Mouse (Mus musculus) hindbrain, embryonic 15.5 days (tissue): ENCODE measurements around the gene Gm4871. TPM values are rescaled to one million over a fixed set of nuclear protein-coding genes. Genes with fewer than 3 reads are reported as not detected.
"Not testable (repeated sequence)": the region's sequence is repeated elsewhere in the genome, so short reads cannot be mapped to it uniquely, and the experiment has no call there.

ENCODE experiments used
- ATAC-seq: fragments of 200-750 bp; cut with Nextera tagmentation; 2 replicates; pipeline ENCODE4 v1.8.0; 2017; ENCODE audit warnings: low read depth, moderate number of reproducible peaks, moderate TSS enrichment; ENCODE audit not compliant: low FRiP score
- H3K27ac ChIP-seq: fragments of 300-500 bp; sonication (generic); replicated peaks from 2 replicates; pipeline ENCODE4 v1.5.1; 2015; ENCODE audit warnings: mild to moderate bottlenecking, inconsistent platforms
- H3K27me3 ChIP-seq: fragments of 300-500 bp; sonication (generic); 2 replicates; pipeline ENCODE4 v1.6.1; 2015; ENCODE audit warnings: control low read depth, inconsistent platforms
- H3K36me3 ChIP-seq: fragments of 300-500 bp; sonication (generic); 2 replicates; pipeline ENCODE4 v1.6.1; 2015; ENCODE audit warnings: control low read depth, inconsistent platforms
- H3K4me1 ChIP-seq: fragments of 300-500 bp; sonication (generic); replicated peaks from 2 replicates; pipeline ENCODE4 v1.6.1; 2015; ENCODE audit warnings: control low read depth, inconsistent platforms
- H3K4me2 ChIP-seq: fragments of 300-500 bp; sonication (generic); 2 replicates; pipeline ENCODE4 v1.6.1; 2015; ENCODE audit warnings: moderate library complexity, mild to moderate bottlenecking, inconsistent platforms
- H3K4me3 ChIP-seq: fragments of 300-500 bp; sonication (generic); 2 replicates; pipeline ENCODE4 v1.5.1; 2015; ENCODE audit warnings: mild to moderate bottlenecking, inconsistent platforms
- H3K9ac ChIP-seq: fragments of 300-500 bp; sonication (generic); 2 replicates; pipeline ENCODE4 v1.6.1; 2015; ENCODE audit warnings: inconsistent platforms
- H3K9me3 ChIP-seq: fragments of 300-500 bp; sonication (generic); 2 replicates; pipeline ENCODE4 v1.6.1; 2016; ENCODE audit warnings: control low read depth, inconsistent platforms
- WGBS: fragments of 180-500 bp; shearing (Covaris S2); methylation state at CpG from one replicate; pipeline ENCODE4 v1.1.7; 2015; 5-methylcytosine and 5-hydroxymethylcytosine counted together
- polyA plus RNA-seq: library from polyadenylated mRNA; unstranded; fragments of >200 nt; fragmentation: Nextera tagmentation; extraction: Ambion mirVana; gene quantifications from 2 replicates; pipeline ENCODE4 v1.2.1, GENCODE M21; 2015

The Gm4871 gene
- polyA plus RNA-seq, 1 experiment from 2014 or later = not detected

GRCm38 (mm10) chr5:145041628-145042027 lies 9.1 kb upstream of the Gm4871 start:
- no peak for ATAC-seq
- Histone ChIP-seq H3K4me1 (no peaks in the 10 kb centered on the region), H3K9ac (no peak overlapping the region), H3K9me3 (no peaks in the 10 kb centered on the region), H3K4me3 (no peak overlapping the region), H3K27me3 (no peaks in the 10 kb centered on the region), H3K27ac (no peak overlapping the region), H3K4me2 (no peak overlapping the region), H3K36me3 (no peaks in the 10 kb centered on the region)
- WGBS = 40% methylated on average over 4 of the region's 4 CpGs

- H3K27ac ChIP-seq, H3K4me2 ChIP-seq, H3K4me3 ChIP-seq, H3K4me1 ChIP-seq, ATAC-seq, H3K27me3 ChIP-seq, H3K9ac ChIP-seq, H3K36me3 ChIP-seq, H3K9me3 ChIP-seq: not testable (repeated sequence)
- WGBS = 86% methylated on average over 1 of the region's 1 CpGs
These were observed 2.1 kb downstream of the Gm4871 start for GRCm38 (mm10) chr5:145030476-145030875.

DNA sequence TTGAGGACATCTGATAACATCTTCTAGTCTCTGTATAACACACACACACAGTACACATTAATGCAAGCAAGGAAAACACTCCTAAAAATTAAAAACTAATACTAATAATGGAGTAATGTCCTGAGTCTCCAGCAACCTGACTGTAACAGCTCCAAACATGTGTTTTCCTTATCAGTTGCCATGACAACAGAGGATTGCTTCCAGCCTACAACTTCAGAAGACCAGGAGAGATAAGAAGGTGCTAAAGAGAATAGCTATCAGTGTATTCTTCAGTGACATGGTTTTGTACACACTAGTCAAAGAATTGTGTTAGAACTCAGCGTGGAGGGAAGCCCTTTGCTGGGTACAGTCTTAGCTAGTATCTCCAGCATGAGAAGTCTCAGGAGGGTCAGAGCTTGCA lies 11.8 kb downstream of the Gm4871 start:
- not testable (repeated sequence) for H3K27ac ChIP-seq, H3K27me3 ChIP-seq, H3K9ac ChIP-seq, ATAC-seq, H3K4me3 ChIP-seq, H3K4me1 ChIP-seq, H3K9me3 ChIP-seq, H3K4me2 ChIP-seq, H3K36me3 ChIP-seq
- 81% methylated on average over 1 of the region's 1 CpGs for WGBS

DNA sequence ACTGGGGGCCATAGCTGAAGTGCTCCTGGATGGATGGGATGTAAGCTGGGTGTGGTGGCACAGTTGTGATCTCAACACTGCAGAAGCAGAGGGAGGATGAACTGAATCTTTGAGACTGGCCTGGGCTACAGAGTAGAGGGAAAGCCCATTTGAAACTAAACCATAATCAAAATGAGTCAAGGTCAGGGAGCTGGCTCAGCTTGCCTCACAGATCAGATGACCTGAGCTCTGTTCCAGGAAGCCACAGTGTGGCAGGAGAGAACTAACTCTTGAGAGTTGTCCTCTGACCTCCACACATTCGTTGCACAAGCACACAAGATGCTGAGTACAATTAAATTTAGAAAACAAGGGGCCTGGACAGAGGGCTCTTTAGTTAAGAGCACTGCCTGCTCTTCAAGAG lies 12.3 kb downstream of the Gm4871 start:
- not testable (repeated sequence) for H3K4me1 ChIP-seq, H3K27ac ChIP-seq, H3K9me3 ChIP-seq, H3K4me3 ChIP-seq, ATAC-seq, H3K27me3 ChIP-seq, H3K9ac ChIP-seq, H3K36me3 ChIP-seq, H3K4me2 ChIP-seq
- 36% methylated on average over 1 of the region's 1 CpGs for WGBS

DNA sequence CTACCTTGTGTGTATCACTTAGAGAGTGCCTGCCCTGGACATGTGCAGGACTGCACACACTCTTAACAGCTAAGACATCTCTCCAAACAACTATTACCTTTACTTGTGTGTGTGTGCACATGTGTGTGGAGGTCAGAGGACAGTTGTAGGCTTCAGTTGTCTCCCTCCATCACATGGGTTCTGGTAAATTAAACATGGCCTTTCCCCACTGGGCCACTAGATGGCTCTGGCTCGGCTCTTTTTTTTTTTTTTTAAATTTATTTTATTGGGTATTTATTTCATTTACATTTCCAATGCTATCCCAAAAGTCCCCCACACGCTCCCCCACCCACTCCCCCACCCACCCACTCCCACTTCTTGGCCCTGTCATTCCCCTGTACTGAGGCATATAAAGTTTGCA lies 15.8 kb downstream of the Gm4871 start:
- H3K9me3 ChIP-seq, H3K27me3 ChIP-seq, H3K36me3 ChIP-seq, ATAC-seq, H3K27ac ChIP-seq, H3K9ac ChIP-seq, H3K4me2 ChIP-seq, H3K4me3 ChIP-seq, H3K4me1 ChIP-seq: not testable (repeated sequence)
- WGBS = 31% methylated on average over 2 of the region's 2 CpGs

- H3K4me1 ChIP-seq = no peaks in the 10 kb centered on the region
- H3K4me3 ChIP-seq = no peak overlapping the region
- no peak overlapping the region for H3K9ac ChIP-seq
- WGBS = 89% methylated on average over 1 of the region's 1 CpGs
- H3K27me3 ChIP-seq = no peaks in the 10 kb centered on the region
- H3K27ac ChIP-seq = no peak overlapping the region
- H3K36me3 ChIP-seq = no peaks in the 10 kb centered on the region
- H3K9me3 ChIP-seq = no peaks in the 10 kb centered on the region
- no peak overlapping the region for H3K4me2 ChIP-seq
- ATAC-seq = no peak
These were observed 18.3 kb downstream of the Gm4871 start for GRCm38 (mm10) chr5:145014278-145014677.

GRCm38 (mm10) chr5:145008878-145009659 lies 23.5 kb downstream of the Gm4871 start:
- H3K4me2 ChIP-seq = no peak overlapping the region
- no peaks in the 10 kb centered on the region for H3K36me3 ChIP-seq
- no peak for ATAC-seq
- 93% methylated on average over 15 of the region's 15 CpGs for WGBS
- no peak overlapping the region for H3K4me3 ChIP-seq
- H3K27ac ChIP-seq = no peak overlapping the region
- H3K27me3 ChIP-seq = no peaks in the 10 kb centered on the region
- H3K9ac ChIP-seq = no peak overlapping the region
- H3K9me3 ChIP-seq = no peaks in the 10 kb centered on the region
- no peaks in the 10 kb centered on the region for H3K4me1 ChIP-seq

- no peak for ATAC-seq
- Histone ChIP-seq H3K4me1 (no peaks in the 10 kb centered on the region), H3K27me3 (no peaks in the 10 kb centered on the region), H3K27ac (no peak overlapping the region), H3K36me3 (no peaks in the 10 kb centered on the region), H3K4me2 (no peak overlapping the region), H3K4me3 (no peak overlapping the region), H3K9ac (no peak overlapping the region), H3K9me3 (no peaks in the 10 kb centered on the region)
- 80% methylated on average over 6 of the region's 6 CpGs for whole genome bisulfite sequencing
These were observed 27.0 kb downstream of the Gm4871 start for GRCm38 (mm10) chr5:145005596-145005995.

GRCm38 (mm10) chr5:145004495-145004894 lies 28.1 kb downstream of the Gm4871 start:
- Histone ChIP-seq H3K27ac (no peak overlapping the region), H3K4me1 (no peaks in the 10 kb centered on the region), H3K27me3 (no peaks in the 10 kb centered on the region), H3K4me3 (no peak overlapping the region), H3K36me3 (no peaks in the 10 kb centered on the region), H3K9ac (no peak overlapping the region), H3K4me2 (no peak overlapping the region), H3K9me3 (no peaks in the 10 kb centered on the region)
- WGBS = 83% methylated on average over 9 of the region's 9 CpGs
- no peak for ATAC-seq

DNA sequence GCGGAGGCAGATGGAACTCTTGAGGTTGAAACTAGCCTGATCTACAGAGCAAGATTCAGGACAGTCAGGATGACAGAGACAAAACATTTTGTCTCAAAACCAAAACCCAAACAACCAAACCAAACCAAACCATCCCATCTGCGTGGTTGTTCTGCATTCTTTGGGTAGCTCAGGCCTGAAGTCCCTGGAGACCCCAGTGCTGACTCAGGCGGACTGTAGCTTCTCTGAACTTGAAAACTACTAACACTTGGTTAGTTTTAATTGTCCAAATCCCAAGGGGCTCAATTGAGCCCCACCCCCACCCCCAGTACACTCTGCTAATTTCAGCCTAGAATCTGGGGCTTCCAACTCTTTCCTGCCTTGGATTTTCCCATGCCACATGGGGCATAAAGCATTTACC lies 29.2 kb downstream of the Gm4871 start:
- 81% methylated on average over 3 of the region's 3 CpGs for WGBS
- Histone ChIP-seq H3K36me3 (no peaks in the 10 kb centered on the region), H3K4me2 (no peak overlapping the region), H3K9ac (no peak overlapping the region), H3K4me1 (no peaks in the 10 kb centered on the region), H3K4me3 (no peak overlapping the region), H3K27ac (no peak overlapping the region), H3K27me3 (no peaks in the 10 kb centered on the region), H3K9me3 (no peaks in the 10 kb centered on the region)
- ATAC-seq = no peak

DNA sequence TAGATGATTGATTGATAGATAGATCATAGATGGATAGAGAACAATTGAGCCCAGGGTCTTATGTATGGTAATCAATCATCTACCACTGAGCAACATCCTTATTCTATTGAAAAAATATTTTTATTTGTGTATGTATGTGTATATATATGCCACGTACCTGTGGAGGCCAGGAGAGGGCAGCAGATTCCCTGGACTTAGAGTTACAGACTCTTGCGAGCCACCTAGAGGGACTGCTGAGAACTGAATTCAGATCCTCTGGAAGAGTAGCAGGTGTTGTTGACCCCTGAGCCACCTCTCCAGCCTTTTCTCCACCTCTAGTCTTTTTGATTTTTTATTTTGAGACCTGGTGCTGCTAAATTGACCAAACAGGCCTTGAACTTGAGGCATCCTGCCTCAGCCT lies 34.1 kb downstream of the Gm4871 start:
- H3K27ac ChIP-seq = no peak overlapping the region
- H3K4me2 ChIP-seq = no peak overlapping the region
- H3K4me1 ChIP-seq = no peaks in the 10 kb centered on the region
- no peak overlapping the region for H3K4me3 ChIP-seq
- no peaks in the 10 kb centered on the region for H3K36me3 ChIP-seq
- H3K9me3 ChIP-seq = no peaks in the 10 kb centered on the region
- no peaks in the 10 kb centered on the region for H3K27me3 ChIP-seq
- H3K9ac ChIP-seq = no peak overlapping the region
- no peak for ATAC-seq
- WGBS = 32% methylated on average over 2 of the region's 2 CpGs

GRCm38 (mm10) chr5:144990481-144990880 lies 42.1 kb downstream of the Gm4871 start:
- H3K4me2 ChIP-seq = no peak overlapping the region
- no peaks in the 10 kb centered on the region for H3K36me3 ChIP-seq
- ATAC-seq = no peak
- H3K9ac ChIP-seq = no peak overlapping the region
- WGBS = 74% methylated on average over 5 of the region's 5 CpGs
- H3K27me3 ChIP-seq = no peaks in the 10 kb centered on the region
- H3K4me3 ChIP-seq = no peak overlapping the region
- H3K27ac ChIP-seq = no peak overlapping the region
- no peaks in the 10 kb centered on the region for H3K4me1 ChIP-seq
- no peaks in the 10 kb centered on the region for H3K9me3 ChIP-seq

DNA sequence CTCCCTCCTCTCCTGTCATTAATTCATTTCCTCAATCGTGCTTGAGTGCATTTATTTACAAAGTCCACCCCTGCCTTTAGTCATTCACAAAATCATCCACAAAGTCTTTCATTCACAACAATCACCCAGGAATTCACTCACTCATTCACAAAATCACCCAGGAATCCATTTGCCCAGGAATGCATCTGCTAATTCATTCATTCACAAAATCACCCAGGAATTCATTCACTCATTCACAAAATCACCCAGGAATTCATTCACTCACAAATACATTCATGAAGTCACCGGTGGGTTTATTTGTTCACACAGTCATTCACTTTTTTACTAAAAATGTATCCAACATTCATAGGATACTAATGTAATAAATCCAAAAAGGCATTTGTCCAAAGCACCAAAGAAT lies 42.5 kb downstream of the Gm4871 start:
- H3K4me2 ChIP-seq = no peak overlapping the region
- 46% methylated on average over 2 of the region's 2 CpGs for WGBS

More for the DNA sequence above, 42.5 kb downstream of the Gm4871 start:
- Histone ChIP-seq H3K4me1 (no peaks in the 10 kb centered on the region), H3K27me3 (no peaks in the 10 kb centered on the region), H3K36me3 (no peaks in the 10 kb centered on the region), H3K9ac (no peak overlapping the region), H3K4me3 (no peak overlapping the region), H3K9me3 (no peaks in the 10 kb centered on the region), H3K27ac (no peak overlapping the region)
- no peak for ATAC-seq
